ENCODE assay signal across 15 mouse cellular contexts in genomic region chr11:51554590-51554989, GRCm38 (mm10). TPM values are rescaled to one million over a fixed set of nuclear protein-coding genes. Genes with fewer than 3 reads are reported as not detected.
DNase-seq lines count a peak whose midpoint lies in the region; ATAC-seq and TF ChIP-seq lines count a peak whose summit lies in the region.
"Had no signal": no experiment of that assay in that cellular context is flagged by ENCODE, and none has a peak within 500 bp of the region (broad histone marks: within the 10 kb centered on the region; RNA-seq: fewer than 3 reads in every experiment).

No protein-coding gene starts in this region.

- no peak for DNase-seq in hindbrain, embryonic 14.5 days (ENCODE audit: low spot score)
- peak; percentile 40 for DNase-seq in retina, postnatal 1 day
- no peak for DNase-seq in retina, embryonic 14.5 days (ENCODE audit: low spot score)
- DNase-seq in embryonic facial prominence, embryonic 14.5 days (ENCODE audit: low spot score): peak; percentile 29
- DNase-seq in midbrain, postnatal 0 days (ENCODE audit: low spot score): peak; percentile 33
- no peak for DNase-seq in lung, postnatal 4 days
- DNase-seq: cerebellum, postnatal 25 days; gastrocnemius, postnatal 25 days; kidney, postnatal 10 days; layer of hippocampus, postnatal 36 days; spleen, adult 18-20 months had no signal

- H3K4me3 ChIP-seq in hindbrain, embryonic 14.5 days (replicated peaks; ENCODE audit: low read length): no peak overlapping the region; the same call in 1 of the 2 replicates
- H3K4me3 ChIP-seq in hindbrain, embryonic 12.5 days: no peak overlapping the region
- peak overlapping the region; percentile 20 for H3K4me3 ChIP-seq in embryonic facial prominence, embryonic 14.5 days (ENCODE audit: low read depth, low read length)
- H3K4me3 ChIP-seq in midbrain, postnatal 0 days (ENCODE audit: low read depth, low read length): no peak overlapping the region
- H3K4me3 ChIP-seq: heart, embryonic 15.5 days; liver, embryonic 12.5 days had no signal

- H3K36me3 ChIP-seq in hindbrain, embryonic 14.5 days (replicated peaks; ENCODE audit: control insufficient read depth, insufficient read depth): no peaks in the 10 kb centered on the region
- H3K36me3 ChIP-seq in hindbrain, embryonic 12.5 days: no peaks in the 10 kb centered on the region
- no peaks in the 10 kb centered on the region for H3K36me3 ChIP-seq in embryonic facial prominence, embryonic 14.5 days (ENCODE audit: control insufficient read depth, insufficient read depth, low read length)
- no peaks in the 10 kb centered on the region for H3K36me3 ChIP-seq in midbrain, postnatal 0 days (ENCODE audit: insufficient read depth, low read length)
- H3K36me3 ChIP-seq: heart, embryonic 15.5 days; liver, embryonic 12.5 days had no signal

- H3K9ac ChIP-seq in hindbrain, embryonic 14.5 days: no peak overlapping the region
- no peak overlapping the region for H3K9ac ChIP-seq in hindbrain, embryonic 12.5 days
- H3K9ac ChIP-seq in embryonic facial prominence, embryonic 14.5 days (ENCODE audit: low read depth, low read length): no peak overlapping the region
- no peak overlapping the region for H3K9ac ChIP-seq in midbrain, postnatal 0 days (replicated peaks; ENCODE audit: low read length, poor library complexity, severe bottlenecking)
- H3K9ac ChIP-seq: heart, embryonic 15.5 days; liver, embryonic 12.5 days had no signal

- 78% methylated on average over 9 of the region's 10 CpGs for WGBS in hindbrain, embryonic 14.5 days
- 77% methylated on average over 9 of the region's 10 CpGs for WGBS in hindbrain, embryonic 12.5 days
- 61% methylated on average over 7 of the region's 10 CpGs for WGBS in embryonic facial prominence, embryonic 14.5 days
- 68% methylated on average over 9 of the region's 10 CpGs for WGBS in midbrain, postnatal 0 days

- H3K9me3 ChIP-seq in hindbrain, embryonic 14.5 days (ENCODE audit: control insufficient read depth, low read length): no peaks in the 10 kb centered on the region
- no peaks in the 10 kb centered on the region for H3K9me3 ChIP-seq in hindbrain, embryonic 12.5 days (replicated peaks)
- H3K9me3 ChIP-seq in embryonic facial prominence, embryonic 14.5 days (ENCODE audit: control insufficient read depth, low read length): no peaks in the 10 kb centered on the region
- no peaks in the 10 kb centered on the region for H3K9me3 ChIP-seq in midbrain, postnatal 0 days (ENCODE audit: low read length)
- H3K9me3 ChIP-seq: heart, embryonic 15.5 days; liver, embryonic 12.5 days had no signal

- no peak for TF ChIP-seq CTCF in midbrain, postnatal 0 days (IDR thresholded peaks at IDR 0.05)

- no peaks in the 10 kb centered on the region for H3K27me3 ChIP-seq in hindbrain, embryonic 14.5 days (ENCODE audit: control insufficient read depth, insufficient read depth, low read length)
- no peaks in the 10 kb centered on the region for H3K27me3 ChIP-seq in hindbrain, embryonic 12.5 days
- H3K27me3 ChIP-seq in embryonic facial prominence, embryonic 14.5 days (replicated peaks; ENCODE audit: control insufficient read depth, insufficient read depth, low read length): no peaks in the 10 kb centered on the region
- H3K27me3 ChIP-seq in midbrain, postnatal 0 days (ENCODE audit: insufficient read depth, low read length): no peaks in the 10 kb centered on the region
- H3K27me3 ChIP-seq: heart, embryonic 15.5 days; liver, embryonic 12.5 days had no signal

- H3K4me2 ChIP-seq in hindbrain, embryonic 14.5 days (replicated peaks): peak overlapping the region; percentile 22; the same call in 1 of the 2 replicates
- H3K4me2 ChIP-seq in hindbrain, embryonic 12.5 days (replicated peaks): no peak overlapping the region
- H3K4me2 ChIP-seq in embryonic facial prominence, embryonic 14.5 days (ENCODE audit: low read depth, low read length): peak overlapping the region; percentile 18; the same call in 1 of the 2 replicates
- no peak overlapping the region; the same call in 1 of the 2 replicates for H3K4me2 ChIP-seq in midbrain, postnatal 0 days (ENCODE audit: low read depth, low read length, poor library complexity, severe bottlenecking)
- H3K4me2 ChIP-seq: heart, embryonic 15.5 days; liver, embryonic 12.5 days had no signal

- no peak overlapping the region for H3K27ac ChIP-seq in hindbrain, embryonic 14.5 days
- H3K27ac ChIP-seq in hindbrain, embryonic 12.5 days: no peak overlapping the region
- no peak overlapping the region for H3K27ac ChIP-seq in embryonic facial prominence, embryonic 14.5 days (replicated peaks; ENCODE audit: low read depth, low read length)
- no peak overlapping the region for H3K27ac ChIP-seq in midbrain, postnatal 0 days (ENCODE audit: low read depth, low read length)
- H3K27ac ChIP-seq: heart, embryonic 15.5 days; liver, embryonic 12.5 days had no signal

- ATAC-seq in hindbrain, embryonic 14.5 days (ENCODE audit: low FRiP score): no peak
- no peak for ATAC-seq in hindbrain, embryonic 12.5 days (ENCODE audit: low FRiP score)
- ATAC-seq in embryonic facial prominence, embryonic 14.5 days (ENCODE audit: low read depth): no peak
- no peak for ATAC-seq in midbrain, postnatal 0 days (ENCODE audit: low FRiP score)
- no peak for ATAC-seq in megakaryocyte, adult 5-6 weeks (ENCODE audit: poor library complexity, severe bottlenecking)

- H3K4me1 ChIP-seq in hindbrain, embryonic 14.5 days (replicated peaks; ENCODE audit: control insufficient read depth, insufficient read depth, low read length): peaks cover 4% of the 10 kb centered on the region; the same call in 1 of the 2 replicates
- peaks cover 21% of the 10 kb centered on the region for H3K4me1 ChIP-seq in hindbrain, embryonic 12.5 days
- H3K4me1 ChIP-seq in embryonic facial prominence, embryonic 14.5 days (ENCODE audit: control insufficient read depth, insufficient read depth, low read length): peaks cover 12% of the 10 kb centered on the region
- H3K4me1 ChIP-seq in midbrain, postnatal 0 days (ENCODE audit: insufficient read depth, low read length): no peaks in the 10 kb centered on the region

RNA-seq across cellular contexts. Expression of gene Phykpl, which starts 30.0 kb away (rescaled TPM):
- polyA plus RNA-seq in hindbrain, embryonic 14.5 days (2014; fragmentation: Nextera tagmentation; extraction: Ambion mirVana): 7.5 and 9.8 TPM in 2 replicates
- polyA plus RNA-seq in hindbrain, embryonic 12.5 days (2016; fragmentation: Nextera tagmentation; extraction: Ambion mirVana): 14.0 and 16.0 TPM in 2 replicates
- polyA plus RNA-seq in embryonic facial prominence, embryonic 14.5 days (2014; fragmentation: Nextera tagmentation; extraction: Ambion mirVana): 15.2 and 17.4 TPM in 2 replicates
- 6.6 and 7.5 TPM in 2 replicates for total RNA-seq in midbrain, postnatal 0 days (2014; rRNA removed)
- 5.9 and 6.9 TPM in 2 replicates for polyA plus RNA-seq in midbrain, postnatal 0 days (2015; fragmentation: Nextera tagmentation; extraction: Ambion mirVana)
- total RNA-seq in megakaryocyte, adult 5-6 weeks (2015): 8.5 and 10.3 TPM in 2 replicates
- total RNA-seq in megakaryocyte, adult 5-6 weeks (2017): 5.8 and 9.0 TPM in 2 replicates

RNA-seq across cellular contexts. Expression of gene Hnrnpab, which starts 52.1 kb away (rescaled TPM):
- polyA plus RNA-seq in hindbrain, embryonic 14.5 days (2014; fragmentation: Nextera tagmentation; extraction: Ambion mirVana): 399 and 421 TPM in 2 replicates
- polyA plus RNA-seq in hindbrain, embryonic 12.5 days (2016; fragmentation: Nextera tagmentation; extraction: Ambion mirVana): 723 and 728 TPM in 2 replicates
- 433 and 475 TPM in 2 replicates for polyA plus RNA-seq in embryonic facial prominence, embryonic 14.5 days (2014; fragmentation: Nextera tagmentation; extraction: Ambion mirVana)
- total RNA-seq in midbrain, postnatal 0 days (2014; rRNA removed): 239 and 245 TPM in 2 replicates
- polyA plus RNA-seq in midbrain, postnatal 0 days (2015; fragmentation: Nextera tagmentation; extraction: Ambion mirVana): 191 and 220 TPM in 2 replicates
- total RNA-seq in megakaryocyte, adult 5-6 weeks (2015): 319 and 341 TPM in 2 replicates
- total RNA-seq in megakaryocyte, adult 5-6 weeks (2017): 548 and 571 TPM in 2 replicates

Comparison
In these comparisons a context has a peak if more than half of its experiments do, and no peak if none do; other contexts are left out.
1. DNase-seq: peak in retina, postnatal 1 day (single experiment), embryonic facial prominence, embryonic 14.5 days (single experiment) and midbrain, postnatal 0 days (single experiment); none in hindbrain, embryonic 14.5 days (single experiment), retina, embryonic 14.5 days (single experiment) and lung, postnatal 4 days (0 of 2).
2. H3K4me2 ChIP-seq: peak in hindbrain, embryonic 14.5 days (single experiment) and embryonic facial prominence, embryonic 14.5 days (single experiment); none in hindbrain, embryonic 12.5 days (single experiment) and midbrain, postnatal 0 days (single experiment).